Mouse (Mus musculus) kidney, postnatal 14 days (tissue): Measurements from ENCODE around the gene Zfp791.
A peak's percentile ranks its signal among the peaks of the same experiment; 100 is the strongest.
"Not testable (repeated sequence)": the region's sequence is repeated elsewhere in the genome, so short reads cannot be mapped to it uniquely, and the experiment has no call there.

ENCODE experiments used
- DNase-seq: peaks from one replicate; pipeline ENCODE4 v3.0.0; 2022; ENCODE audit warnings: mixed read lengths

The Zfp791 gene

DNA sequence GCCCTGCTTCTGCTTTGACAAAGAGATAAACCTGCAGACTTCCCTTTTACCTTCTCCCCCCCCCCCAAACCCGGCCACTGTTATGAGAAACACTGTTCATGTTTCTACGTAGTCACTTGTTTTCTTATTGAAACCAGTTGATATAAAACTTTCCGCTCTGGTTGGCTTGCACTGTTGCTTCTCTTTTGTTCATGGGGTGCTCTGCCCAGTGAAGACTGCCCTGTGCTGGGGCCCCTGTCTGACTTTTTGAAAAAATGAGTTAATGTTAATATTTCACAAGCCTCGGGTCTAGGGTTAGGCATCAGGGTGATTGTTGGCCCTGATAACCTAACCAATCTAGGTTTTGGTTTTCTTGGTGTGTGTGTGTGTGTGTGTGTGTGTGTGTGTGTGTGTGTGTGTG lies 40.7 kb downstream of the Zfp791 start:
- not testable (repeated sequence) for DNase-seq

DNA sequence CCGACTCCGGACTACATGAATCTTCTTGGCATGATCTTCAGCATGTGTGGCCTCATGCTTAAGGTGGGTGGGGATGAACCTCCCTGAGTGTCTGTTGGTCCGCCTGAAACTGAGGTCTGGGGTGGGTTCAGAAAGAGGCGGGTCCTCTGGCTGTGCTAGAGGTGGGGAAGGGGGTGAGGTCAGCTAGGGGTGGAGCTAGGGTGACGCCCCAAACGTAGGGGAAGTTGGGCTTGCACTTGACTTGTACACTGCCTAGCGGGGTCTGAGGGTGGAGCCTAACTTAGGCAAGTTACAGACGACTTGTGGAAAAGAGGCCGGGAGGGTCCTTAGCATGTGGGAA lies 41.7 kb downstream of the Zfp791 start, which contains the start of gene Wdr83:
TSS of gene Wdr83 (minus strand) at position 91 of the 340 bp plus-strand sequence.
- DNase-seq = peak; percentile 39

DNA sequence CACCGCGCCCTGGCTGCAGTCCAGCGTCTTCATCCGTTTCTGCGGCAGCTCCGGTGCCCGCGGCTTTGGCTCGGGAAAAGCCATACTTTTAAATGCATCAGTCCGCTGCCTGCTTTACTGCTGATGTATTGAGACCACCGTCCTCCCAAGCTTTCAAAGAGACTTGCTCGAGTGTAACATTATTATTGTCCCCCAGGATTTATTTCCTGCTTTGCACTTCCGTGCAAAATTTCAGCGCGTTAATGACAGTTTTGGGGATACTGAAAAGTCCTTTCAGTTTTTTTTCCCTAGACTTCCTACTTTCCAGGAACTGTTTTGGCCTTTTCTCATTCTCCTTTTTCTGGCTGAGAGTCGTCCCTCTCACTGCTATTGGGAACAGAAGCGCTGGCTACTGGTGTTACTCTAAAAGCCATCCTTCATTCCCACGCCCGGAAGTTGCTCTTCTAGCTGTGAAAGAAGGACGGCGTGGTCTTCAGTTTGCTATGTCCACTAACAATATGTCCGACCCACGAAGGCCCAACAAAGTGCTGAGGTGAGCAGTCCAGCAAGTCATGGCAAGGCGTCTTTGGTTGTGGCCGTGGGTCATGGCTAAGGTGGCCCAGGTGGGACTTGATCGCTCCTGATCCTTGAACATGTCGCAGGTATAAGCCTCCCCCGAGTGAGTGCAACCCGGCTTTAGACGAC lies 42.2 kb downstream of the Zfp791 start, which contains the start of gene Wdr83os:
TSS of gene Wdr83os (plus strand) at position 209 of the 684 bp plus-strand sequence.
- DNase-seq = peak; percentile 69

DNA sequence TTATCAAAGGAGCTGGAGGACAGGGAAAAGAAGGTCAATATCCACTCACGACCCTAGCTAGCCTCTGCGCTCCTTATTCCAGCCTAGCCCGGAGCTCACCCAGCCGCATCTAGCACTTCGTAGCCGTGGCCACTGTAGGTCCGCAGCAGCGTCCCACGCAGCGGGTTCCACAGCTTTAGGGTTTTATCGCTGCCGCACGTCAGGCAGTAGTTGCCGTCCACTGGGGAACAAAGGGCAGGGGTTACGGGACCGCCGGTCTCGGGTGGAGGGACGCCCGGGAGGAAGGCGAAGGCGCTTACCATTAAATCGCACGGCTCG lies 42.7 kb downstream of the Zfp791 start:
- DNase-seq = no peak

DNA sequence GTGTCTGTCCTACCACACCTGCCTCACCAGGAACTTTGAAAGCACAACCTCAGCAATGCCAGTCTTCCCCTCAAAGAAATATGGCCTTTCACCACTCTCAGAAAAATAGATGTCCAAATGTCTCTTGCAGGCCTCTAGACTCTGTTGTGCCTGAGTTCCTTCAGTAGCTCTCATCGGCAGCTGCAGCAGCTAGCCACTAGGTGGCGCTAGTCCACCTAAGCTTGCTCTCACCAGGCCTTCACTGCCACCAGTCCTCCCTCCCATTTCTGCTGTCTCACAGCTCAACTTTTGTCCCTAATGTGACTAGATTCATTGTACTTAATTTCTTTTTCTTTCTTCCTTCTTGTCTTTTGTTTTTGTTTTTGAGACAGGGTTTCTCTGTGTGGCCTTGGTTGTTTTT lies 45.9 kb downstream of the Zfp791 start:
- peak; percentile 86 for DNase-seq

DNA sequence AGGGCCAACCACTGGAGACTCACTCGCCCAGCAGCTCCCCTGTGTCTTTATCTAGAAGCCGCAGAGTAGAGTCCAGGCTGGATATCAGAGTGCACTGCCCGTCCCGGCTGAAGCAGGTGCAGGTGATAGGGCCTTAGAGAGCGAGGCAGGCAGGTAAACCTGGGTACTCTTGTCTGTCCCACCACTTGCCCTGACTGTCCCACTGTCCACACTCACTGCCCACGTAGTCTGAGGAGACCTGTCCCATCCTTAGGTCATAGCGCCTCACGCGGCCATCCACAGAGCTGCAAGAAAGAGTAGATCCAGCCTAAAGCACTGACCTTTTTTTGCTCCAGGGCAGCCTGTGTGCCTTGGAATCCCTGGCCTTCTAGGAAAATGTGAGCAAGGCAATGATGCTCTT lies 46.9 kb downstream of the Zfp791 start:
- peak; percentile 53 for DNase-seq

DNA sequence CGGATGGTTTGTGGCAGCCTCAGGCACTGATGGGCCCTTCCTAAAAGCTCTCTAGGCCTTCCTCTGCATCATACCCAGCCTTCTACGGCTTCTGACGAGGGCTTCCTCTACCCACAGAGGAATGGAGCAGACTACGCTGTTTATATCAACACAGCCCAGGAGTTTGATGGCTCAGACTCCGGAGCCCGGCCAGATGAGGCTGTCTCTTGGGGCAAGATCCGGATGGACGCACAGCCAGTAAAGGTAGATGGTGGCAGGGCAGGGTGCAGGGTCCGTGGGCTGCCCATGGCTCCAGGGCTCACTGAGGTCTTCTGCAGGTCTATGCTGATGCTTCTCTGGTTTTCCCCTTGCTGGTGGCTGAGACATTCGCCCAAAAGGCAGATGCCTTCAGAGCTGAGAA lies 48.3 kb downstream of the Zfp791 start:
- DNase-seq = no peak

DNA sequence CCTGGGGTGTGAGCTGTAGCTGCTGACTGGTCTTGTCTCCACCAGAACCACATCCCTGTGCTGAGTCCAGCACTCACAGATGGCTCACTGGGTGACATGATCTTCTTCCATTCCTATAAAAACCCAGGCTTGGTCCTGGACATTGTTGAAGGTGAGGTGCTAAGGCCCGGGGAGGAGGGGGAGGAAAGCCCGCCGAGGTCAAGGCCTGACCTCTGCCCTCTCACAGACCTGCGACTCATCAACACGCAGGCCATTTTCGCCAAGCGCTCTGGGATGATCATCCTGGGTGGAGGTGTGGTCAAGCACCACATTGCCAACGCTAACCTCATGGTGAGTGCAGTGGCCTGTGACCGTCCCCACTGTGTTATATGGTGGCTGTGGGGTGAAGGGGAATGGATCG lies 48.7 kb downstream of the Zfp791 start:
- no peak for DNase-seq

DNA sequence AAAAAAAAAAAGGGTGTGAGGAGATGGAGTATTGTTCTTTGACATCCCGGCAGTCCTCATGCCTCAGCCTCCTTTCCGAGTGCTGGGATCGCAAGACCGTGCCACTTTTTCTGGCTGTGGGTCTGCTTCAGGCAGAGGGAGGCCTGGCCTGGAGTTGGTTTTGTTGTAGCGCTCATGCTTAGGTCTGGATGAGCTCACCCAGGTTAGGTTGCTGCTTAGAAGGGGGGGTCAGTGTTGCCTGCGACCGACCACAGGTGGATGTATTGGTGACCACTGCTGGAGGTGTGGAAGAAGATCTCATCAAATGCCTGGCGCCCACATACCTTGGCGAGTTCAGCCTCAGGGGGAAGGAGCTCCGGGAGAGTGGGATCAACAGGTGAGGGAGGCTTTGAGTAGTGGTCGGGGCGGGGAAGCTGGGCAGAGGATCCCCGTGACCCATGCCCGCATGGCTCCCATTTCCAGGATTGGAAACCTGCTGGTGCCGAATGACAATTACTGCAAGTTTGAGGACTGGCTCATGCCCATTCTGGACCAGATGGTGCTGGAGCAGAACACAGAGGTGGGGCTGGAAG lies 49.8 kb downstream of the Zfp791 start:
- DNase-seq = no peak

DNA sequence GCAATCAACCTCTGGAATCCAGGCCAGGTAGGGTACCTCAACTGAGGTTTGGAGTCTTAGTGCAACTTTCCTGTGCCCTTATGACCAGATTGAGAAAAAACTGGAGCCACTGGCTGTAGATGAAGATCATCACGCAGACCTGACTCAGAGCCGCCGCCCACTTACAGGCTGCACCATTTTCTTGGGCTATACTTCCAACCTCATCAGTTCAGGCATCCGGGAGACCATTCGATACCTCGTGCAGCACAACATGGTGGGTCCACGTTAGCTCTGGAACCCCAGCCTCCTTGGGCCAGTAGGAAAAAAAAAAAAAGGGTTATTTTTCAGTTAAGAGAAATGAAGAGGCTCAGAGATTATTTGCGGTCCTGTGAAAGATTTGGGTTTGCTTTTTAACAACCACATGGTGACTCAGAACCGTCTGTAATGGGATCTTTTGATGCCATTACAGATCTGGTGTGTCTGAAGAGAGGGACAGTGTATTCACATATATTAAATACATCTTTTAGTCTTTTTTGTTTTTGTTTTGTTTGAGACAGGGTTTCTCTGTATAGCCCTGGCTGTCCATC lies 50.4 kb downstream of the Zfp791 start:
- no peak for DNase-seq

DNA sequence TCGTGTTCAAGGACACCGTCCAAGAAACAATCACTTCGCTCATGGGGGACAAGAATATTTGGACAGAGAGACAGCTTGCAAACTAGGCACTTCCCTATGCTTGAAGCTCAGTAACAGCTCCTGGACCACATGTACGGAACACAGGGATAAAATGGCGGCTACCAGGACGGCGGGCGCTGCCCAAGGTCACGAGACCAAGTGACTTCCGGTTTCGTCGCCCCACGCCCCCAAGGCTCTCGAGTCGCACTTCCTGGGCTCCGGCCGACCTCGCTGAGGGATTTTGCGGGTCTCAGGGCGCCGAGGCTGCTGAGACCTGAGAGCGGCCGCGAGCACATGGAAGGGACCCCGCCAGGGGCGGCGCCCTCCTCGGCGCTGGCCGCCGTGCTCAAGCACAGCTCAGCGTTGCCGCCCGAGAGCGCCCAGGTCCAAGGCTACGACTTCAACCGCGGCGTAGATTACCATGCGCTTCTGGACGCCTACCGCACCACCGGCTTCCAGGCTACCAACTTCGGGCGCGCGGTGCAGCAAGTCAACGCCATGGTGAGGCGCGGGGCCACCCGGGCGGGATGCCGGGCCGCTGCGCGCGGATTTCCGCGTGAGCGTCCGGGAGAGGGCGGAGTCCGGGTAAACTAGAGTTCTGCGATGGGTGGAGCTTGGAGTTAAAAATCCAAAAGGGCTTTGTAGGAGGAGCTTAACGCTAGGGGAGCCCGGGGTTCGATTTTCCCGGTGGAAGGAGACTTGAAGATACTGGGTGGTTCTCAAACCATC lies 51.2 kb downstream of the Zfp791 start, which contains the start of gene Dhps:
TSS of gene Dhps (plus strand) at position 244 of the 768 bp plus-strand sequence.
- DNase-seq = peak; percentile 94

DNA sequence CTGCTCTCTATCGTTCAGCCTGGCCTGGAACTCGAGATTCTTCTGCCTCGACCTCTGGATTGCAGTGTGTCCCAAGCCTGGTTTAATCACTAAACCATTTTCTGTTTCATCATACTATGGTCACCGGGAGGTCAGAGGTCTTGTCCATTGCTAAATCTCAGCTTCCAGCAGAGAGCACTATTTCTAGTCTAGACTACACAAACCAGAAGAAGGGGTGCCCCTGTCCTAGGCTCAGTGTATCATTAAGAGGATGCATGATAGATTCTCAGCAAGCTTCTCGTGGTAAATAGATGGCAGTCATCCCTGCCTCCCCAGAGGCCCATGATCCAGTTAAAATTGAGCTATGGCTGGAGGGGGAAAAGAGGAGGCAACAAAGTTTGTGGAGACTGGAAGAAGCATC lies 51.9 kb downstream of the Zfp791 start:
- DNase-seq = peak; percentile 53

DNA sequence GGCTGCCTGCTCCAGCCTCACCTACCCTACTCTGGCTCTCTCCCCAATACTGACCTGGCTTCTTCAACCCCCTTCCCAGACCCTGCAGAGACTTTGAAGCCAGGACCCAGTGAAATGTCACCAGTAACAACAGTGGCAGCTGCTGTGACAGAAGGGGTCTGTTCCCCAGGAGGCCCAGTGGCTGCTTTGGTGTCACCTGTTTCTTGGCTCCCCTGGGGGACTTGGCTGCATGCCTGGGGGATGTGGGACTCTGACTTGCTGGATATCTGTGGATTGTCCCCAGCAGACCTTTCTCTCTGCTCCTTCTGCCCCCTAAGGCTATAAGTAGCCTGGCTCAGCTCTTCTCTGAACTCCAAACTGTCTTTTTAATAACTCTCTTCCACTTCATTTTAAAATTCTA lies 54.9 kb downstream of the Zfp791 start, which contains the start of gene Gm5741:
TSS of gene Gm5741 (minus strand) at position 1 of the 400 bp plus-strand sequence.
- DNase-seq = no peak

DNA sequence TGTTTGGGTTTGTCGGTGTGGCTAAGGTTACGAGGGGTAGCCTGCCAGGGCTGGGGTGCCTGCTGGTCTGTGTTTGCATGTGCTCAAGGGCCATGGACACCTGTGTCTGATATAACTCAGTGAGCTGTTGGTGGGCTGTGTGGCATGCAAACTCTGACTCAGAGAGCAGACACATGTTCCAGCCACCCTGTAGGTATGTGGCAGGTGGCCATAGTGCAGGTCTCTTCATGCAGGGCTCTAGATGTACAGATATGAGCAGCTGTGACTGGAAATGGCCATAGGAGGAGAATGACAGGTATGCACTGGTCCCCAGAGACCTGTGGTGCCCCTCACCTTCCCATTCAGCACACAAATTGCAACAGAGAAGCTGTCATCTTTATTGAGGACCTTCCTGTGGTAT lies 55.7 kb downstream of the Zfp791 start:
- no peak for DNase-seq

DNA sequence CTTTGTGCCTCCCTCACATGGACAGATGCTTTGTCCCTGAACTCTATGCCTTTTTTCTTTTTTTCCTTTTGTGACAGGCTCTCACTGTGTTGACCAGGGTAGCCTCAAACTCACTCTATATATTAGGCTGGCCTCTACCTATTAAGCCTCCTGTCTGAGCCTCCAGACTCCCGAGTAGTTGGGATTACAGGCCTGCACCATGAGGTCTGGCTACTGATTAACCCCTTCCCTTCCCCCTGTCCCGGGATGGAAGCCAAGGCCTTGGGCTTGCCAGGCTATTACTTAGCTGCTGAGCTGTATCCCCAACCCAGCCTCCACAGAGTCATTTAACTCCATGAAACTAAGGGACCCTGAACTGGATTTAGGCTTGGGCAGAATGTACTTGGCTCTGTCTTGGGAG lies 57.7 kb downstream of the Zfp791 start:
- peak; percentile 85 for DNase-seq

DNA sequence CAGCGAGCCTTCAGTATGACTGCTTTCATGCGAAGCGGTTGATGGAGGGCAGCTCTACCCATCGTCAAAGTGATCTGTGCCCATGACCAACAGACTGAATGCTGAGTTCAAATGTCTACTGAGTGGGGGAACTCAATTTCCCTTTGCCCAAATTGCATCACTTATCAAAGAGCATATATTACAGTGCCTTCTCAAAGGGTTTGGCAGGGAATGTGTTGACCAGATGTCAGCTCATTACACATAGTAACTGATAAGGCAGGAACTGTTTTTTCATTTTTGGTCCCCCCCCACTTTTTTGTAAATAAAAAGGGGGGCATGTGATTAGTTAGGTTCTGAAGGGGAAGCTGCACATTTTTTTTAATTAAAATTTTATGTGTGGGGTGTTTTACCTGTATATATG lies 60.3 kb downstream of the Zfp791 start:
- DNase-seq = no peak

DNA sequence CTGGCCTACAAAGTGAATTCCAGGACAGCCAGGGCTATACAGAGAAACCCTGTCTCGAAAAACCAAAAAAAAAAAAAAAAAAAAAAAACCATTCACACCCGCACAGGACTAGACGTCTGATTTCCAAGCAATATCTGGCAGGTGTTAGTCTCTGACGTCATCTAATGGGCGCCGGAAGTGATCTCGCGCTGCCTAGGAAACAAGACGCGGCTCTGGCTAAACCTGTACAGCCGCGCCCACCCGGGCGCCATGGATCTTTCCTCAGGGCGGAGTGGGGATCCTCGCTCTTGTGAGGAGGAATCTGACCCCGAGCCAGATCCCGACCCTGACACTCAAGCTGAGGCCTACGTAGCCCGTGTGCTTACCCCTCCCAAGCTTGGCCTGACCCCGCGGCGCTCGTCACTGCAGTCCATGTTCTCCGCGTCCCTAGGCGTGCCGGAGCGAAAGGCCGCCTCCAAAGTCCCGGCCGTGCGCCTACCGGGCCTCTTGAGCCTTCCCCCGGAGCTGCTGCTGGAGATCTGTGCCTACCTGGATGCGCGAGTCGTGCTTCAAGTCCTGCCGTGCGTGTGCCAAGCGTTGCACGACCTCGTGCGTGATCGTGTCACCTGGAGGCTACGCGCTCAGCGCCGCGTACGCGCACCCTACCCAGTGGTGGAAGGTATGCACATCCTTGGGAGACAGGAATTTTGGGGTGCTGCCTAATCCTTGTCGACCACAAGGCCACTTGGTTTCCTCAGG lies 62.8 kb downstream of the Zfp791 start, which contains the start of gene Fbxw9:
TSS of gene Fbxw9 (plus strand) at position 177 of the 738 bp plus-strand sequence.
- peak; percentile 93 for DNase-seq
